Mouse (Mus musculus) kidney, embryonic 15.5 days (tissue): Measurements from ENCODE around the gene Wipf1. TPM values are rescaled to one million over a fixed set of nuclear protein-coding genes. Genes with fewer than 3 reads are reported as not detected.

Experiments used
- ATAC-seq: fragments of 200-750 bp; cut with Nextera tagmentation; replicated peaks from 2 replicates; pipeline ENCODE4 v1.8.0; 2017; ENCODE audit warnings: moderate TSS enrichment; ENCODE audit not compliant: low FRiP score
- H3K27ac ChIP-seq: fragments of 300-500 bp; sonication (generic); 2 replicates; pipeline ENCODE4 v1.5.1; 2015; ENCODE audit warnings: mild to moderate bottlenecking, inconsistent platforms
- H3K27me3 ChIP-seq: fragments of 300-500 bp; sonication (generic); 2 replicates; pipeline ENCODE4 v1.6.1; 2015; ENCODE audit warnings: inconsistent platforms
- H3K36me3 ChIP-seq: fragments of 300-500 bp; sonication (generic); 2 replicates; pipeline ENCODE4 v1.6.1; 2015; ENCODE audit warnings: inconsistent platforms
- H3K4me1 ChIP-seq: fragments of 300-500 bp; sonication (generic); 2 replicates; pipeline ENCODE4 v1.6.1; 2015; ENCODE audit warnings: inconsistent platforms
- H3K4me2 ChIP-seq: fragments of 300-500 bp; sonication (generic); 2 replicates; pipeline ENCODE4 v1.6.1; 2015; ENCODE audit warnings: moderate library complexity, mild to moderate bottlenecking, inconsistent platforms
- H3K4me3 ChIP-seq: fragments of 300-500 bp; sonication (generic); replicated peaks from 2 replicates; pipeline ENCODE4 v1.5.1; 2015; ENCODE audit warnings: mild to moderate bottlenecking, inconsistent platforms
- H3K9ac ChIP-seq: fragments of 300-500 bp; sonication (generic); 2 replicates; pipeline ENCODE4 v1.6.1; 2015; ENCODE audit warnings: mild to moderate bottlenecking, inconsistent platforms
- H3K9me3 ChIP-seq: fragments of 300-500 bp; sonication (generic); replicated peaks from 2 replicates; pipeline ENCODE4 v1.6.1; 2016; ENCODE audit warnings: inconsistent platforms
- whole genome bisulfite sequencing: fragments of 180-500 bp; shearing (Covaris S2); methylation state at CpG from one replicate; pipeline ENCODE4 v1.1.7; 2015; ENCODE audit warnings: mixed read lengths; 5-methylcytosine and 5-hydroxymethylcytosine counted together
- polyA plus RNA-seq: library from polyadenylated mRNA; unstranded; fragments of >200 nt; fragmentation: Nextera tagmentation; extraction: Ambion mirVana; gene quantifications from 2 replicates; pipeline ENCODE4 v1.2.1, GENCODE M21; 2015

Wipf1 gene
- polyA plus RNA-seq, 1 experiment from 2014 or later: 9.7 TPM

GRCm38 (mm10) chr2:73442015-73442414, 87.5 kb downstream of the Wipf1 start:
- 80% methylated on average over 2 of the region's 2 CpGs for WGBS
- H3K4me1 ChIP-seq: no peaks in the 10 kb centered on the region
- no peaks in the 10 kb centered on the region for H3K27me3 ChIP-seq
- no peak for ATAC-seq
- H3K9me3 ChIP-seq: no peaks in the 10 kb centered on the region
- no peak overlapping the region for H3K4me3 ChIP-seq
- no peak overlapping the region for H3K27ac ChIP-seq
- H3K36me3 ChIP-seq: peaks cover 38% of the 10 kb centered on the region
- H3K9ac ChIP-seq: no peak overlapping the region
- H3K4me2 ChIP-seq: no peak overlapping the region

- Histone ChIP-seq H3K9me3 (no peaks in the 10 kb centered on the region), H3K36me3 (peaks cover 54% of the 10 kb centered on the region), H3K9ac (no peak overlapping the region), H3K4me1 (no peaks in the 10 kb centered on the region), H3K27ac (no peak overlapping the region), H3K4me3 (no peak overlapping the region), H3K27me3 (no peaks in the 10 kb centered on the region), H3K4me2 (no peak overlapping the region)
- WGBS: 81% methylated on average over 2 of the region's 2 CpGs
- no peak for ATAC-seq
Measured at GRCm38 (mm10) chr2:73440319-73440718, 89.2 kb downstream of the Wipf1 start.

GRCm38 (mm10) chr2:73436976-73437375, 92.6 kb downstream of the Wipf1 start:
- 57% methylated on average over 18 of the region's 18 CpGs for WGBS
- H3K4me2 ChIP-seq: no peak overlapping the region
- peaks cover 3% of the 10 kb centered on the region; the same call in 1 of the 2 replicates for H3K4me1 ChIP-seq
- H3K27me3 ChIP-seq: no peaks in the 10 kb centered on the region
- no peak; the same call in 1 of the 2 replicates for ATAC-seq
- no peak overlapping the region for H3K4me3 ChIP-seq
- H3K9me3 ChIP-seq: no peaks in the 10 kb centered on the region
- H3K36me3 ChIP-seq: peaks cover 68% of the 10 kb centered on the region
- no peak overlapping the region for H3K27ac ChIP-seq
- no peak overlapping the region for H3K9ac ChIP-seq

GRCm38 (mm10) chr2:73435847-73436246, 93.7 kb downstream of the Wipf1 start:
- peaks cover 68% of the 10 kb centered on the region for H3K36me3 ChIP-seq
- no peak overlapping the region for H3K27ac ChIP-seq
- no peak overlapping the region for H3K9ac ChIP-seq
- ATAC-seq: no peak
- H3K9me3 ChIP-seq: no peaks in the 10 kb centered on the region
- peaks cover 6% of the 10 kb centered on the region; the same call in 1 of the 2 replicates for H3K4me1 ChIP-seq
- no peaks in the 10 kb centered on the region for H3K27me3 ChIP-seq
- H3K4me3 ChIP-seq: no peak overlapping the region
- no peak overlapping the region for H3K4me2 ChIP-seq
- WGBS: 94% methylated on average over 2 of the region's 2 CpGs

GRCm38 (mm10) chr2:73431959-73432396, 97.6 kb downstream of the Wipf1 start:
- 36% methylated on average over 14 of the region's 14 CpGs for WGBS
- H3K4me3 ChIP-seq: peak overlapping the region; percentile 8; the same call in 1 of the 2 replicates

GRCm38 (mm10) chr2:73428803-73429468, 100.6 kb downstream of the Wipf1 start:
- H3K27ac ChIP-seq: no peak overlapping the region
- no peak for ATAC-seq
- 69% methylated on average over 21 of the region's 21 CpGs for WGBS

More at GRCm38 (mm10) chr2:73431959-73432396, 97.6 kb downstream of the Wipf1 start:
- H3K27ac ChIP-seq: peak overlapping the region; percentile 52
- no peaks in the 10 kb centered on the region for H3K9me3 ChIP-seq
- H3K9ac ChIP-seq: no peak overlapping the region
- H3K36me3 ChIP-seq: peaks cover 43% of the 10 kb centered on the region
- H3K4me2 ChIP-seq: peak overlapping the region; percentile 37
- H3K4me1 ChIP-seq: peaks cover 6% of the 10 kb centered on the region; the same call in 1 of the 2 replicates
- no peaks in the 10 kb centered on the region for H3K27me3 ChIP-seq
- ATAC-seq: peak; percentile 60; the same call in 1 of the 2 replicates

GRCm38 (mm10) chr2:73427293-73427692, 102.2 kb downstream of the Wipf1 start:
- 35% methylated on average over 1 of the region's 1 CpGs for WGBS
- H3K4me2 ChIP-seq: no peak overlapping the region
- H3K27ac ChIP-seq: no peak overlapping the region
- H3K36me3 ChIP-seq: no peaks in the 10 kb centered on the region; the same call in 1 of the 2 replicates
- no peak overlapping the region for H3K9ac ChIP-seq
- no peaks in the 10 kb centered on the region for H3K9me3 ChIP-seq
- no peaks in the 10 kb centered on the region for H3K27me3 ChIP-seq
- no peak for ATAC-seq
- H3K4me3 ChIP-seq: no peak overlapping the region
- peaks cover 6% of the 10 kb centered on the region; the same call in 1 of the 2 replicates for H3K4me1 ChIP-seq

More at GRCm38 (mm10) chr2:73428803-73429468, 100.6 kb downstream of the Wipf1 start:
- Histone ChIP-seq H3K4me3 (no peak overlapping the region), H3K4me2 (no peak overlapping the region), H3K9ac (no peak overlapping the region), H3K36me3 (peaks cover 13% of the 10 kb centered on the region), H3K9me3 (no peaks in the 10 kb centered on the region), H3K27me3 (no peaks in the 10 kb centered on the region), H3K4me1 (peaks cover 6% of the 10 kb centered on the region; the same call in 1 of the 2 replicates)

- WGBS: 76% methylated on average over 14 of the region's 14 CpGs
- no peaks in the 10 kb centered on the region for H3K27me3 ChIP-seq
Measured at GRCm38 (mm10) chr2:73425822-73426221, 103.7 kb downstream of the Wipf1 start.

GRCm38 (mm10) chr2:73419730-73420129, 109.8 kb downstream of the Wipf1 start:
- H3K27ac ChIP-seq: no peak overlapping the region
- 77% methylated on average over 7 of the region's 7 CpGs for WGBS

More at GRCm38 (mm10) chr2:73425822-73426221, 103.7 kb downstream of the Wipf1 start:
- H3K27ac ChIP-seq: no peak overlapping the region
- no peak for ATAC-seq
- H3K4me2 ChIP-seq: no peak overlapping the region
- no peaks in the 10 kb centered on the region for H3K4me1 ChIP-seq
- H3K4me3 ChIP-seq: no peak overlapping the region
- no peaks in the 10 kb centered on the region for H3K9me3 ChIP-seq
- no peaks in the 10 kb centered on the region for H3K36me3 ChIP-seq
- H3K9ac ChIP-seq: no peak overlapping the region

GRCm38 (mm10) chr2:73419285-73419684, 110.2 kb downstream of the Wipf1 start:
- Histone ChIP-seq H3K27me3 (no peaks in the 10 kb centered on the region), H3K4me2 (no peak overlapping the region), H3K27ac (no peak overlapping the region), H3K9me3 (no peaks in the 10 kb centered on the region), H3K9ac (no peak overlapping the region), H3K4me1 (no peaks in the 10 kb centered on the region), H3K4me3 (no peak overlapping the region), H3K36me3 (no peaks in the 10 kb centered on the region)
- ATAC-seq: no peak
- WGBS: 40% methylated on average over 4 of the region's 4 CpGs

More at GRCm38 (mm10) chr2:73419730-73420129, 109.8 kb downstream of the Wipf1 start:
- Histone ChIP-seq H3K27me3 (no peaks in the 10 kb centered on the region), H3K9ac (no peak overlapping the region), H3K4me2 (no peak overlapping the region), H3K4me3 (no peak overlapping the region), H3K4me1 (no peaks in the 10 kb centered on the region), H3K36me3 (no peaks in the 10 kb centered on the region), H3K9me3 (no peaks in the 10 kb centered on the region)
- no peak for ATAC-seq

GRCm38 (mm10) chr2:73415892-73416291, 113.6 kb downstream of the Wipf1 start:
- Histone ChIP-seq H3K4me1 (no peaks in the 10 kb centered on the region), H3K4me3 (no peak overlapping the region), H3K27ac (no peak overlapping the region), H3K36me3 (no peaks in the 10 kb centered on the region), H3K27me3 (no peaks in the 10 kb centered on the region), H3K9ac (no peak overlapping the region), H3K4me2 (no peak overlapping the region), H3K9me3 (no peaks in the 10 kb centered on the region)
- ATAC-seq: no peak
- WGBS: 34% methylated on average over 5 of the region's 5 CpGs

- ATAC-seq: no peak
- Histone ChIP-seq H3K4me3 (no peak overlapping the region), H3K9me3 (no peaks in the 10 kb centered on the region), H3K9ac (no peak overlapping the region), H3K27me3 (no peaks in the 10 kb centered on the region), H3K4me1 (no peaks in the 10 kb centered on the region), H3K36me3 (no peaks in the 10 kb centered on the region), H3K4me2 (no peak overlapping the region), H3K27ac (no peak overlapping the region)
- WGBS: 96% methylated on average over 8 of the region's 8 CpGs
Measured at GRCm38 (mm10) chr2:73410076-73410475, 119.5 kb downstream of the Wipf1 start.
